Mouse (Mus musculus) neural tube, embryonic 12.5 days (tissue): Measurements from ENCODE around the gene Tmem222. TPM values are rescaled to one million over a fixed set of nuclear protein-coding genes. Genes with fewer than 3 reads are reported as not detected.
A peak's percentile ranks its signal among the peaks of the same experiment; 100 is the strongest.

Source experiments
- ATAC-seq: fragments of 200-750 bp; cut with Nextera tagmentation; 2 replicates; pipeline ENCODE4 v1.8.0; 2017; ENCODE audit warnings: low read depth, mild to moderate bottlenecking, moderate TSS enrichment, moderate library complexity; ENCODE audit not compliant: low FRiP score
- H3K27ac ChIP-seq: fragments of 300-500 bp; sonication (generic); 2 replicates; pipeline ENCODE4 v1.5.1; 2016
- H3K27me3 ChIP-seq: fragments of 300-500 bp; sonication (generic); replicated peaks from 2 replicates; pipeline ENCODE4 v1.6.1; 2016; ENCODE audit warnings: mild to moderate bottlenecking
- H3K36me3 ChIP-seq: fragments of 300-500 bp; sonication (generic); 2 replicates; pipeline ENCODE4 v1.6.1; 2016; ENCODE audit warnings: mild to moderate bottlenecking
- H3K4me1 ChIP-seq: fragments of 300-500 bp; sonication (generic); 2 replicates; pipeline ENCODE4 v1.6.1; 2016
- H3K4me2 ChIP-seq: fragments of 300-500 bp; sonication (generic); replicated peaks from 2 replicates; pipeline ENCODE4 v1.6.1; 2016; ENCODE audit warnings: mild to moderate bottlenecking
- H3K4me3 ChIP-seq: fragments of 300-500 bp; sonication (generic); 2 replicates; pipeline ENCODE4 v1.5.1; 2016
- H3K9ac ChIP-seq: fragments of 300-500 bp; sonication (generic); 2 replicates; pipeline ENCODE4 v1.6.1; 2016; ENCODE audit warnings: mild to moderate bottlenecking
- H3K9me3 ChIP-seq: fragments of 300-500 bp; sonication (generic); 2 replicates; pipeline ENCODE4 v1.6.1; 2016; ENCODE audit warnings: mild to moderate bottlenecking
- WGBS: fragments of 180-500 bp; shearing (Covaris S2); methylation state at CpG from one replicate; pipeline ENCODE4 v1.1.7; 2016; 5-methylcytosine and 5-hydroxymethylcytosine counted together
- polyA plus RNA-seq: library from polyadenylated mRNA; unstranded; fragments of >200 nt; fragmentation: Nextera tagmentation; extraction: Ambion mirVana; gene quantifications from 2 replicates; pipeline ENCODE4 v1.2.1, GENCODE M21; 2016

The Tmem222 gene
- polyA plus RNA-seq, 1 experiment from 2014 or later, result 82.0 TPM

- 0 out of 2 replicates have a peak overlapping the region, but pooled peaks have one; percentile 29 for H3K9ac ChIP-seq
- peak overlapping the region; percentile 64 for H3K27ac ChIP-seq
- no peak overlapping the region for H3K4me3 ChIP-seq
- no peaks in the 10 kb centered on the region for H3K27me3 ChIP-seq
- H3K4me1 ChIP-seq, result peaks cover 16% of the 10 kb centered on the region
- 18% methylated on average over 5 of the region's 5 CpGs for WGBS
- H3K4me2 ChIP-seq, result peak overlapping the region; percentile 31; the same call in 1 of the 2 replicates
- H3K9me3 ChIP-seq, result no peaks in the 10 kb centered on the region
- H3K36me3 ChIP-seq, result no peaks in the 10 kb centered on the region
- no peak for ATAC-seq
Observed at GRCm38 (mm10) chr4:133281951-133282481, 4.4 kb upstream of the Tmem222 start.

DNA sequence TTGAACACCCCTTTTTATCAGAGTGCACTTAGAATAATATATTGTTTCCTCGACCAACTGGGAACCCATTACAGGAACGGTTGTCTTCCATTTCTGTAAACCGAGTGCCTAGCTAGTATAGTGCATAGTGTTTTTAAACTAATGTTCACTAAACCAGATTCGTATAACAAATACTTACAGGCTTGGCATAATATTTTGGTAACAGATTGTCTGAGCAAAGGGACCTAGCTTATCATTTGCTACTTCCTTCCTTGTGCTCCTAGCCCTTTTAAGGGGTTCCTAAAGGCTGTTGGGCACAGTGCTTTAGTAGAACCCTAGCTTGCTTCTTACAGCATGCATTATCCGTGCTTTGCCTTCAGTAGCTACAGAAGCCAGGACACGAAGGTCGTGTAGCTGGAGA is 3.9 kb upstream of the Tmem222 start:
- H3K9ac ChIP-seq, result 0 out of 2 replicates have a peak overlapping the region, but pooled peaks have one; percentile 29
- no peaks in the 10 kb centered on the region for H3K9me3 ChIP-seq
- 43% methylated on average over 7 of the region's 7 CpGs for WGBS
- H3K4me2 ChIP-seq, result peak overlapping the region; percentile 31; the same call in 1 of the 2 replicates
- H3K36me3 ChIP-seq, result no peaks in the 10 kb centered on the region
- peaks cover 21% of the 10 kb centered on the region for H3K4me1 ChIP-seq
- H3K4me3 ChIP-seq, result no peak overlapping the region
- no peak for ATAC-seq
- peak overlapping the region; percentile 64 for H3K27ac ChIP-seq
- no peaks in the 10 kb centered on the region for H3K27me3 ChIP-seq

DNA sequence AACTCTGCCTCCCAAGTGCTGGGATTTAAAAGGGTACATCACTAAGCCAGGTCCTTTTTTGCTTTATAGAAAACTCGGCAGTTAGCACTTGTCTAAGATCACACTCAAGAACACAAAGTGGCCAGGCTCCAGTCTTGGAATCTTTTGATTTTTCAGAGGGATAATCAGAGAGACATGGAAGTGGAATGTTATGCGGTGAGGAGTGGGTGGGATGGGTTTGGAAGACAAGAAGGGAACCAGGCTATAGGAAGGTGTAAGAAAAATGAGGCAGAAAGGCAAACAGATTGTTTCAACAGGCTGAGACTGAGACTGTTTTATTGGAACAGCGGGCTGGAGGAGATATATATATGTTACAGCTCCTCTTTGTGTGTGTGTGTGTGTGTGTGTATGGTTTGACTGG is 890 bp upstream of the Tmem222 start:
- H3K9ac ChIP-seq, result no peak overlapping the region
- peak overlapping the region; percentile 74; the same call in 1 of the 2 replicates for H3K4me3 ChIP-seq
- H3K4me2 ChIP-seq, result peak overlapping the region; percentile 77
- H3K4me1 ChIP-seq, result peaks cover 34% of the 10 kb centered on the region
- 88% methylated on average over 3 of the region's 3 CpGs for WGBS
- no peaks in the 10 kb centered on the region for H3K27me3 ChIP-seq
- no peak for ATAC-seq
- H3K9me3 ChIP-seq, result no peaks in the 10 kb centered on the region
- 0 out of 2 replicates have a peak overlapping the region, but pooled peaks have one; percentile 74 for H3K27ac ChIP-seq
- H3K36me3 ChIP-seq, result no peaks in the 10 kb centered on the region

DNA sequence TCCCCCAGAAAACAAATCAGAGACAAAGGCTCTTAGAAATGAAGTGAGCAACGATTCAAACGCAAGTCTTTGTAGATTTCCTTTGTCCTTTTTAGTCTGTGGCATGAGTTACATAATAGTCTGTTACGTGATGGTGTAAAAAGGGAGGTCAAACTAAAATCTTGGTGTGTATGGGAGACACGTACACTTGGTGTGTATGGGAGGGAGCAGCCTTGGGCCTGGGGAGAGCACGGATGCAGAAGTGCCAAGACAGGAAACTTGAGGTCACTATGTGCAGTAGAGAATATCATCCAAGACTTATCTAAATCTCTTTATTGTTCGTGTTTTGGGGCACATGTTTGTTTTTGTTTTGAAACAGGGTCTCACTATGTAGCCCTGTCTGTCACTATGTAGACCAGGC is 475 bp upstream of the Tmem222 start:
- Histone ChIP-seq H3K36me3 (no peaks in the 10 kb centered on the region), H3K27ac (peak overlapping the region; percentile 74), H3K4me1 (peaks cover 33% of the 10 kb centered on the region), H3K9me3 (no peaks in the 10 kb centered on the region), H3K9ac (peak overlapping the region; percentile 81), H3K4me2 (peak overlapping the region; percentile 77), H3K4me3 (peak overlapping the region; percentile 74), H3K27me3 (no peaks in the 10 kb centered on the region)
- WGBS, result 38% methylated on average over 6 of the region's 6 CpGs
- ATAC-seq, result 0 out of 2 replicates have a peak, but pooled peaks have one; percentile 53

- Histone ChIP-seq H3K4me3 (no peak overlapping the region), H3K27me3 (no peaks in the 10 kb centered on the region), H3K9ac (no peak overlapping the region), H3K9me3 (no peaks in the 10 kb centered on the region), H3K27ac (no peak overlapping the region), H3K4me1 (peaks cover 7% of the 10 kb centered on the region), H3K36me3 (peaks cover 51% of the 10 kb centered on the region), H3K4me2 (no peak overlapping the region)
- no peak for ATAC-seq
- WGBS, result 94% methylated on average over 9 of the region's 9 CpGs
Observed at GRCm38 (mm10) chr4:133270929-133271328, 6.7 kb downstream of the Tmem222 start.

DNA sequence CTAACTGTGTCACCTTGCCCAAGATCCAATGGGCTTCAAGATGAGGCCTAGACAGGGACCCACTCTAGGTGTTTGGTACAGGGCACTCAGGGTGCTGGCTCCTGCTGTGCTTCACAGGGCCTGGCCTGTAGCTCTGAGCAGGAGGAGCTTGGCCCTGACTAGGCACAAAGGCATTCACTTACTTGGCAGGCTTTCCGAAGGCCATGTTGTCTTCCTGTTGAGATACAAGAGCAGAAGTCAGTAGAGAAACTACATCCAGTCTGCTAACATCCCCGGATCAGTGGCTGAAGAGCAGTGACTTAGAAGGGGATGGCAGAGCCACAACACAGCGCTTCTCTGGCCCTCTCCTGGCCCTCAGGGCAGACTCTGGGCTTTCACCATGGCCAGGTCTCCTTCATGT is 8.0 kb downstream of the Tmem222 start:
- no peak overlapping the region for H3K4me3 ChIP-seq
- WGBS, result 92% methylated on average over 3 of the region's 3 CpGs
- H3K4me2 ChIP-seq, result no peak overlapping the region
- no peaks in the 10 kb centered on the region for H3K27me3 ChIP-seq
- no peaks in the 10 kb centered on the region; the same call in 1 of the 2 replicates for H3K4me1 ChIP-seq
- ATAC-seq, result no peak
- H3K9ac ChIP-seq, result no peak overlapping the region
- H3K27ac ChIP-seq, result no peak overlapping the region
- H3K9me3 ChIP-seq, result peaks cover 8% of the 10 kb centered on the region; the same call in 1 of the 2 replicates
- H3K36me3 ChIP-seq, result peaks cover 64% of the 10 kb centered on the region

DNA sequence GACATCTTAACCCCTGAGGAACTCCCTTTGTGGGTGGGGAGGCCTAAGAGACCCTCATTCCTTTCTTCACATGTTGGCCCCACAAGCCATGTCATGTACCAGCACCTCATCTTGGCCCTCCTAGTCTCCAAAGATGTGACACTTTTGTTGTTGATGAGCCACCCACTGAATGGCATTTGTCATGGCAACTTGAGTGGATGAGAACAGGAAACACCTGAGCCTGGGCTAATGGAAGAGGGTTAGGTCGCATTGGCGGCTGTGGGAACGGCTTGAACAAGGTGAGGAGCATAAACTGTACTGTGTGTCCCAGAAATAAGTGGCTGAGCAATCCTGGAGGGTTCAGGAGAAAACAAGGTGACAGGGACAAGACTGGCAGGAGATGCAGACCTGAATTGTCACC is 8.7 kb downstream of the Tmem222 start:
- Histone ChIP-seq H3K4me1 (no peaks in the 10 kb centered on the region; the same call in 1 of the 2 replicates), H3K27ac (no peak overlapping the region), H3K9ac (no peak overlapping the region), H3K4me2 (no peak overlapping the region), H3K9me3 (peaks cover 12% of the 10 kb centered on the region; the same call in 1 of the 2 replicates), H3K36me3 (peaks cover 69% of the 10 kb centered on the region), H3K4me3 (no peak overlapping the region), H3K27me3 (no peaks in the 10 kb centered on the region)
- 92% methylated on average over 3 of the region's 3 CpGs for WGBS
- no peak for ATAC-seq

- no peak overlapping the region for H3K4me2 ChIP-seq
- H3K36me3 ChIP-seq, result peaks cover 75% of the 10 kb centered on the region
- no peak overlapping the region for H3K9ac ChIP-seq
- no peaks in the 10 kb centered on the region for H3K4me1 ChIP-seq
- no peak for ATAC-seq
- no peak overlapping the region for H3K27ac ChIP-seq
- 96% methylated on average over 12 of the region's 12 CpGs for whole genome bisulfite sequencing
- H3K9me3 ChIP-seq, result peaks cover 12% of the 10 kb centered on the region; the same call in 1 of the 2 replicates
- H3K4me3 ChIP-seq, result no peak overlapping the region
- H3K27me3 ChIP-seq, result no peaks in the 10 kb centered on the region
Observed at GRCm38 (mm10) chr4:133266248-133266880, 11.2 kb downstream of the Tmem222 start.

GRCm38 (mm10) chr4:133265759-133266158 is 11.8 kb downstream of the Tmem222 start:
- WGBS, result 95% methylated on average over 4 of the region's 4 CpGs
- no peaks in the 10 kb centered on the region for H3K27me3 ChIP-seq
- H3K4me2 ChIP-seq, result no peak overlapping the region
- no peak for ATAC-seq
- H3K9me3 ChIP-seq, result peaks cover 12% of the 10 kb centered on the region; the same call in 1 of the 2 replicates
- H3K4me3 ChIP-seq, result no peak overlapping the region
- no peak overlapping the region for H3K27ac ChIP-seq
- H3K4me1 ChIP-seq, result no peaks in the 10 kb centered on the region
- H3K36me3 ChIP-seq, result peaks cover 72% of the 10 kb centered on the region
- H3K9ac ChIP-seq, result no peak overlapping the region

DNA sequence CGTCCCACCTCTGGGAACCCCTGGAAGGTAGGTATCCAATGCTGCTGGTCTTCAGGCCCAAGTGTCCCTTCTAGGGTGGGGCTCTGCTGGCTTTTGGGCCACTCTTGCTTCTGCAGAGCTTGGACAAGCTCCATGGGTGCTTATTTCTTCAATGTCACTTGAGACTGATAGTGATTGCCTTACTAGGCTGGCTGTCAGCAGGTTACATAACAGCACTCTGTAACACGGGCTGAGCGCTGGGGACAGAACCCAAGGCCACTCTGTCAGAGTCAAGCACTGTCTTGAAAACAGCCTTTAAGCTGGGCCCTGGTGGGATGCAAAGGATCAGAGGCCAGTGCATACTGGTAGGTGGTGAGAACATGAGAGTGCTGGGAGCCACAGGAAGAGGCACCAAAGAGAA is 12.3 kb downstream of the Tmem222 start:
- no peak overlapping the region for H3K27ac ChIP-seq
- H3K27me3 ChIP-seq, result no peaks in the 10 kb centered on the region
- peaks cover 12% of the 10 kb centered on the region; the same call in 1 of the 2 replicates for H3K9me3 ChIP-seq
- no peak for ATAC-seq
- no peak overlapping the region for H3K9ac ChIP-seq
- H3K36me3 ChIP-seq, result peaks cover 68% of the 10 kb centered on the region
- no peaks in the 10 kb centered on the region for H3K4me1 ChIP-seq
- H3K4me2 ChIP-seq, result no peak overlapping the region
- no peak overlapping the region for H3K4me3 ChIP-seq
- WGBS, result 96% methylated on average over 3 of the region's 3 CpGs

- Histone ChIP-seq H3K4me2 (no peak overlapping the region), H3K27ac (no peak overlapping the region), H3K9me3 (peaks cover 12% of the 10 kb centered on the region; the same call in 1 of the 2 replicates), H3K27me3 (no peaks in the 10 kb centered on the region), H3K9ac (no peak overlapping the region), H3K4me1 (no peaks in the 10 kb centered on the region), H3K36me3 (peaks cover 61% of the 10 kb centered on the region), H3K4me3 (no peak overlapping the region)
- 94% methylated on average over 2 of the region's 2 CpGs for whole genome bisulfite sequencing
- ATAC-seq, result no peak
Observed at GRCm38 (mm10) chr4:133264559-133264958, 13.0 kb downstream of the Tmem222 start.

- H3K4me1 ChIP-seq, result no peaks in the 10 kb centered on the region
- no peak for ATAC-seq
- H3K4me2 ChIP-seq, result no peak overlapping the region
- H3K36me3 ChIP-seq, result peaks cover 53% of the 10 kb centered on the region
- no peak overlapping the region for H3K4me3 ChIP-seq
- WGBS, result 92% methylated on average over 5 of the region's 5 CpGs
- H3K9ac ChIP-seq, result no peak overlapping the region
- H3K27me3 ChIP-seq, result no peaks in the 10 kb centered on the region
- peaks cover 12% of the 10 kb centered on the region; the same call in 1 of the 2 replicates for H3K9me3 ChIP-seq
- no peak overlapping the region for H3K27ac ChIP-seq
Observed at GRCm38 (mm10) chr4:133263756-133264155, 13.8 kb downstream of the Tmem222 start.
